Mouse (Mus musculus) liver, adult 2 months (tissue): ENCODE data around the gene Rgs7.

ENCODE experiments used
- CTCF ChIP-seq: fragments of 200-500 bp; IDR thresholded peaks from 2 replicates; pipeline ENCODE4 v1.5.1; 2011; ENCODE audit warnings: low read depth, low read length, control low read depth
- POLR2A ChIP-seq: fragments of 200-500 bp; IDR thresholded peaks from 2 replicates; pipeline ENCODE4 v1.6.1; 2011; ENCODE audit warnings: low read length, control low read depth; ENCODE audit not compliant: insufficient read depth; ENCODE audit errors: extremely low read depth

DNA sequence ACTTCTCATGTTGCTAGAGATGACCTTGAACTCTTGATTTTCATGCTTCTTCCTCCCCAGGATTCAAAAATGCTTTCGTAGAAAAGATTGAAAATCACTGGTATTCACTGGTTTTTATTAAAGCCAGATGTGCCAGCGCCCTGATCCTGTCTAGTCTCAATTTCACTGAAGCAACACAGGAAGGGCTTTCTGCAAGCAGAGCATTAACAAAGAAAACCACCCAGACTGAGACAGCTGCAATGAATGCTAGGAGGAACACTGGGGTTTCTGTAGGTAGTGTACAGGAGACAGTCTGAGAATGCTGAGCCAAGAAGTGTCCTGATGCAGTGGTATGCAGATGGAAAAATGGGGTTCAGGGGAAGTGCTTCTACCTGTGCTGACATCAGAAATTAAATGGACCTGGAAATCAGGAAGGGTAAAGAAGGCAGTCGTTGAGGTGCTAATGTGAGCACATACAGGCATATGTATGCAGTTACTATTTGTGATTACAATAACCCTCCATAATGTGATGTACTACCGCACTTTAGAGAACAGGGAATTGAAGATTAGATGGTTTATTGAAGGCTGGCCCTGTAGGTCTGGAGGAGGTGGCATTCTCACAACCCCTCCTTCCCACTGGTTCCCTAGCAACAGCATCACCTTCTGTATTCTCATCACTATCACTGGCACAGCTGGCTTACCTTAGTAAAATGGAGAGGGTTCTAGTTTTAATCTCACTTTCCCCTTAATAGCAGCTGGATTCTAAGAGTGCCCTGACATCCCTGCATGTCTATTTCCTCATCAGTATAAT is 412.3 kb downstream of the Rgs7 start:
- TF ChIP-seq CTCF: no peak
- TF ChIP-seq POLR2A: no peak
